Mouse (Mus musculus): ENCODE data around the gene Arhgef19.

- TF ChIP-seq POLR2A (IDR thresholded peaks at IDR 0.05; ENCODE audit: extremely low read depth, insufficient read depth, low read length) (no peak), CTCF (IDR thresholded peaks at IDR 0.05; ENCODE audit: low read depth, low read length) (no peak)
Measured at GRCm38 (mm10) chr4:141202192-141202591, 37.1 kb upstream of the Arhgef19 start.

All from liver, adult 2 months (tissue).